Mouse (Mus musculus) embryonic fibroblast, embryonic 13.5 days (primary cell): ENCODE results near the gene Cdc26.

Source experiments
- CTCF ChIP-seq: IDR thresholded peaks from 2 replicates; pipeline ENCODE4 v1.5.1; 2011; ENCODE audit warnings: mild to moderate bottlenecking, control low read depth, low read length, moderate library complexity, borderline replicate concordance; ENCODE audit not compliant: insufficient read depth
- POLR2A ChIP-seq: IDR thresholded peaks from 2 replicates; pipeline ENCODE4 v1.6.1; 2011; ENCODE audit warnings: low read depth, mild to moderate bottlenecking, control low read depth, low read length, moderate library complexity

DNA sequence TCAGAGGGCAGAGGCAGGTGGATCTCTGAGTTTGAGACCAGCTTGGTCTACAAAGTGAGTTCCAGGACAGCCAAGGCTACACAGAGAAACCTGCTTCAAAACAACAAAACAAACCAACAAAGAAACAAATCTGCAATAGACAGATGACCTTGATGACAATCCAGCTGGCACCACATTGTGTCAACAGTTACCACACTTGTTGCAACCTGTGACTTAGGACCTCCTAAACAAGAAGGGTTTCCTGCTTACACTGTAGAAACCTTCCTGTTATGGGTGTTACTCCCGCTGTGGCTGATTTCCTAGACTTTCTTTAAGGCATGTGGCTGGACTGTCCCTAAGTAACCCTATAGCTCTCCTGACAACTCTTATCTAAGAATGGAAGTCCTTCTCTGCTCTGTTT, 12.6 kb downstream of the Cdc26 start:
- TF ChIP-seq CTCF = no peak
- TF ChIP-seq POLR2A = no peak
